Mouse (Mus musculus) hindlimb bud, embryonic 11.5 days (tissue): Measurements from ENCODE around the gene Gm21083.
"Not testable (repeated sequence)": the region's sequence is repeated elsewhere in the genome, so short reads cannot be mapped to it uniquely, and the experiment has no call there.

Experiments used
- DNase-seq: peaks from one replicate; pipeline ENCODE4 v3.0.0-alpha.2; 2012; ENCODE audit warnings: low read depth, low spot score; ENCODE audit errors: extremely low spot score

The Gm21083 gene

GRCm38 (mm10) chr5:15618764-15619163 is 41.6 kb downstream of the Gm21083 start, which contains the start of gene Speer4d:
Speer4d (plus strand) TSS chr5:15619064.
- not testable (repeated sequence) for DNase-seq

DNA sequence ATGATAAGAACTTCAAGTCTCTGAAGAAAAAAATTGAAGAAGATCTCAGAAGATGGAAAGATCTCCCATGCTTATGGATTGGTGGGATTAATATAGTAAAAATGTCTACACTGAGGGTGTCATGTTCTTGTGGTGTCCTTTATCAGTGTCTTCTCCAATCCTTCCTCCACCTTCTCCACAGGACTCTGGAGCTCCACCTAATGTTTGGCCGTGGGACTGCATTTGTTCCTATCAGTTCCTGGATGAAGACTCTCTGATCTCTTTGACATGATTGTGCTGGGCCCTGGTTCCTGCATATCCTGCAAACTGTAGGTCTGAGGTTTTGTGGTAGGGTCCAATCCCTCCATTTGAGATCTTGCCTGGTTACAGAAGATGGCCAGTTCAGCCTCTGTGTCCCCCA is 51.0 kb downstream of the Gm21083 start:
- DNase-seq: not testable (repeated sequence)

GRCm38 (mm10) chr5:15630068-15630467 is 52.9 kb downstream of the Gm21083 start:
- peak; percentile 8 for DNase-seq
